Mouse (Mus musculus): Measurements from ENCODE around the gene Tagln.

GRCm38 (mm10) chr9:45958023-45958670 is 22.3 kb upstream of the Tagln start:
- no peak for TF ChIP-seq EP300 (IDR thresholded peaks at IDR 0.05; ENCODE audit: low read depth)
- no peak for TF ChIP-seq CTCF (IDR thresholded peaks at IDR 0.05; ENCODE audit: low read depth)

Measured in liver, embryonic 14.5 days (tissue).